Mouse (Mus musculus) testis, adult 2 months (tissue): ENCODE measurements around the gene Lyrm1. TPM values are rescaled to one million over a fixed set of nuclear protein-coding genes. Genes with fewer than 3 reads are reported as not detected.

Source experiments
- H3K27ac ChIP-seq: fragments of 200-500 bp; 2 replicates; pipeline ENCODE4 v1.5.1; 2012; ENCODE audit warnings: low read depth, low read length; ENCODE audit not compliant: control insufficient read depth, insufficient read depth
- H3K27me3 ChIP-seq: fragments of 200-500 bp; 2 replicates; pipeline ENCODE4 v1.6.1; 2012; ENCODE audit warnings: mild to moderate bottlenecking, low read length, moderate library complexity; ENCODE audit not compliant: control insufficient read depth, insufficient read depth
- H3K36me3 ChIP-seq: fragments of 200-500 bp; 2 replicates; pipeline ENCODE4 v1.6.1; 2012; ENCODE audit warnings: mild to moderate bottlenecking, low read length; ENCODE audit not compliant: control insufficient read depth, insufficient read depth
- H3K4me1 ChIP-seq: fragments of 200-500 bp; 2 replicates; pipeline ENCODE4 v1.6.1; 2012; ENCODE audit warnings: low read length; ENCODE audit not compliant: control insufficient read depth, insufficient read depth
- H3K4me3 ChIP-seq: fragments of 200-500 bp; 2 replicates; pipeline ENCODE4 v1.5.1; 2012; ENCODE audit warnings: low read depth, mild to moderate bottlenecking, low read length, moderate library complexity, mixed read lengths; ENCODE audit not compliant: control insufficient read depth
- CTCF ChIP-seq: fragments of 200-500 bp; IDR thresholded peaks from 2 replicates; pipeline ENCODE4 v1.5.1; 2012; ENCODE audit warnings: low read depth, mild to moderate bottlenecking, inconsistent platforms, low read length, moderate library complexity; ENCODE audit not compliant: control insufficient read depth, insufficient read depth, insufficient replicate concordance
- POLR2A ChIP-seq: fragments of 200-500 bp; IDR thresholded peaks from 2 replicates; pipeline ENCODE4 v1.6.1; 2012; ENCODE audit warnings: low read depth, mild to moderate bottlenecking, inconsistent platforms, low read length, moderate library complexity; ENCODE audit not compliant: control insufficient read depth
- polyA plus RNA-seq: library from polyadenylated mRNA; depleted of rRNA; stranded (reverse); fragments of >200 nt; gene quantifications from 2 replicates; pipeline ENCODE4 v1.2.3, GENCODE M21; 2012

Gene Lyrm1
- polyA plus RNA-seq, 1 experiment = 31.4 TPM

DNA sequence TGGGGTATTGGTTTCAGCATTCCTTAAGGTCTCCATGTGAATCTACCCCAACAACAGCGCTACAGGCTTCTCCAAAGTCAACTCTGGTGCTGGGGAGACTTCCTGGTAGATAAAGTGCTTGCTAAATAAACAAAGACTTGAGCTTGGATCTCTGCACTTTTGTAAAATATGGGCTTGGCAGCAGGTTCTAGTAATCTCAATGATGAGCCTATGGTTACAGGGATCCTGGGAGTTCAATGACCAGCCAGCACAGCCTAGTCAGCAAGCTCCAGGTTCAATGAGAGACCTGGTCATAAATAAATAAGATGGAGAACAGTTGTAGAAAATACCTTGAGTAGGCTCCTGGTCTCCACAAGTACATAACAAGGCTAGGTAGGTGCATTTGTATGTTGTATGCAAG is 58.4 kb downstream of the Lyrm1 start:
- Histone ChIP-seq H3K27ac (no peak overlapping the region), H3K27me3 (no peaks in the 10 kb centered on the region), H3K4me1 (no peaks in the 10 kb centered on the region), H3K36me3 (no peaks in the 10 kb centered on the region), H3K4me3 (no peak overlapping the region)
- TF ChIP-seq CTCF (no peak), POLR2A (no peak)

DNA sequence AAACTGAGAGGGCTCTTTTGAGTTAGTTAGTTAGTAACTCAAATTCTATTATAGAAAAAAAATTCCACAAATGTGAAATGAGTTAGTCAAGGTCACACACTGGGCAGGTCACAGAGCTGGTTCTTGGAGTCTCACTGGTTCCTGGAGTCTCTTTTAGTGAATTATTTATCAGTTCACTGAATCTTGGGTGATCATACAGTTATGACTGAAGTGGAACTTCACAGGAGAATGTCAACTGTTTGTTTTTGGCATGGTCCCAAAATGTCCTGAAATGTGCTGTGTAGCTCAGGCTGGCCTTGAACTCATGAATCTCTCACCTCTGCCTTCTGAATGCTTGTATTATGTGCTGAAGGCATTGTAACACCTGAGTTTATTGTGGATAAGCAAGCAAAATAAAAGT is 61.8 kb downstream of the Lyrm1 start:
- no peaks in the 10 kb centered on the region for H3K4me1 ChIP-seq
- H3K36me3 ChIP-seq = no peaks in the 10 kb centered on the region
- H3K27ac ChIP-seq = no peak overlapping the region
- no peak overlapping the region for H3K4me3 ChIP-seq
- no peaks in the 10 kb centered on the region for H3K27me3 ChIP-seq
- TF ChIP-seq POLR2A (no peak), CTCF (no peak)

DNA sequence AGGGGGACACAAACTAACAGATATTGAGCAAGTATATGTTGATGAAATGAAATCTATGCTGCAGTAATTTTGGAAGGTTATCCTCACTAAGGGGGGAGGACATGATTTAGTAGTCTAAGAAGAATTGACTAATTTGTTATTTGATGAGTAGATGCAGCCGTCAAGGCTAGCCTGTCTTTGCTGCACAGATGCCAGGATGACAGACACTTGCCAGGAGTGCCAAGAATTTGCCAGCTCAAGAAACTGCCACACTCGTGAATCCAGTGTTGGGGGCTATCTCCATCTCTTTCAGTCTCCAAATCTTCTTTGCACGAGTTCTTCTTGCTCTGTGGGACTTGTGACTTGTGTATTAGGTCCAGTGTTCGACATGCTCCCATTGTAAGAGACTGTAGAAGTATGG is 63.4 kb downstream of the Lyrm1 start:
- Histone ChIP-seq H3K36me3 (no peaks in the 10 kb centered on the region), H3K27ac (no peak overlapping the region), H3K4me1 (no peaks in the 10 kb centered on the region), H3K4me3 (no peak overlapping the region), H3K27me3 (no peaks in the 10 kb centered on the region)
- TF ChIP-seq CTCF (no peak), POLR2A (no peak)

DNA sequence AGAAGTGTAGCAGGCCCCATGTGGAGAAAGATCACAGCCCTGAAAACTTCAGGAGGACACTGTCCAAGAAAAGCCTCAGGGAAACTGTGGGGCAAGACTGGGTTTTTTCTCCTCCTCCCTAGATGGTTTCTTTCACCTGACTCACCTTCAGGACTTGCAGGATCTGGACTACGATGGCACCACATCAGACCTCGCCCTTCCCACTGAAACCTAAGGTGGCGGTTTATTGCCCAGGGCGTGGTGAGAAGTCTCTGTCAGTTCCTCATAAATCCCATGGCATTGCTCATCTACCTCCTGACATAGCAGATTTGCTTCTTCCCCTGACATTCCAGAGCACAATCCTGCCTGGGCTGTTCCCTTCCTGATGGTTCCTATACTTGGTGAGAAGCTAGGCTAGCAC is 63.8 kb downstream of the Lyrm1 start:
- no peak overlapping the region for H3K4me3 ChIP-seq
- H3K27ac ChIP-seq = no peak overlapping the region
- no peaks in the 10 kb centered on the region for H3K4me1 ChIP-seq
- TF ChIP-seq CTCF (no peak), POLR2A (no peak)
- no peaks in the 10 kb centered on the region for H3K36me3 ChIP-seq
- H3K27me3 ChIP-seq = no peaks in the 10 kb centered on the region

DNA sequence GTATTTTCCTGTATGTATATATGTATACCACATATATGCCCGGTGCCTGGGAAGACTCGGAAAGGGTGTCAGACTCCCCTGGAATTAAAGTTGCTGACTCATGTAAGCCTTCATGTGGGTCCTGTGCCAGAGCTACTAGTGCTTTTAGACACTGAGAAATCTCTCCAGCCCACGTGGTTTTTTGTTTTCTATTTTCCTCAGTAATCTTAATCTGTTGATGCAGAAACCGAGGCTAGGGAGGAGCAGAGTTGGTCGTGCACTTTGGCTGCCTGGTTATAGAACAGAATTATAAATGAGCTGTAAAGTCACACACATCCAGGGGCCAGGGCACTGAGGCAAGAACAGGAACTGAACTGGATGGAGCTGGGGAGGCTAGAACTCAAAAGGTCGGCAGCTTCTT is 64.3 kb downstream of the Lyrm1 start:
- H3K4me1 ChIP-seq = no peaks in the 10 kb centered on the region
- TF ChIP-seq POLR2A (no peak), CTCF (no peak)

DNA sequence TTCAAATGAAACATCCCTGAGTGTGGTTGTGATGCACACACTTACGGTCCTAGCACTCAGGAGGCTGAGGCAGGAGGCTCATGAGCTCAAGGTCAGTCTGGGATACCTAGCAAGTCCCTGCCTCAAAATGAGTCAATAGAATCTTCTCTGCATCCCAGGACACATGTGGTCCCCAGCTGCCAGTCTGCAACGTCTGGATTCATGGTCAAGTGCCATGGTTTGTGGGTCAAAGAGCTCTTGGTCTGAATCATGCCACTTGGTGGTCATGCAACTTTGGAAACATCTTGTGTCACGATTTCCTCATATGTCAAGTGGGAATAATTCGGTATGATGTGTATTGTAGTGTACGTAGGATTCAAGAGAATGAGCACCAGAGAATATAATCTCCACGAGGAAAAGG is 64.9 kb downstream of the Lyrm1 start:
- TF ChIP-seq CTCF (no peak), POLR2A (no peak)
- Histone ChIP-seq H3K27ac (no peak overlapping the region), H3K36me3 (no peaks in the 10 kb centered on the region), H3K27me3 (no peaks in the 10 kb centered on the region), H3K4me1 (no peaks in the 10 kb centered on the region), H3K4me3 (no peak overlapping the region)

More for the DNA sequence above, 64.3 kb downstream of the Lyrm1 start:
- H3K4me3 ChIP-seq = no peak overlapping the region
- no peaks in the 10 kb centered on the region for H3K36me3 ChIP-seq
- no peaks in the 10 kb centered on the region for H3K27me3 ChIP-seq
- no peak overlapping the region for H3K27ac ChIP-seq

DNA sequence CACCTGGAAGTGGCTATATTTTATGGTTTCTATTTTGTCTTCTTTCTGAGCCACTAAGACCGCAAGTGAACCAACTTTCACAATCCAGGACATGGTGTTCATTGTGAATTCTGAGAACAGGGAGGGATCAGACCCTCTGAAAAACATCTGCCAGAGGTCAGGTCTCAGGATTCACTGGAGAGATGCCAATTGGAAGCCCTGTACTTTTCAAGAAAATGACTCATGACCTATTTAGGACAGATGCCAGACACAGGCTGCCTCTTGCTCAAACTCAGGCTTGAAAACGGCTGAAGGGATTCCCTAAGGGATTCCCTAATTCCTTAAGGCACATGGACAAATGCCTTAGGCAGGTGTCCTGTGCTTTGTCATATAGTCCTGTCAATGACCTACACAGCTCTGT is 65.4 kb downstream of the Lyrm1 start:
- H3K36me3 ChIP-seq = no peaks in the 10 kb centered on the region
- no peak overlapping the region for H3K4me3 ChIP-seq
- no peak for TF ChIP-seq POLR2A
- TF ChIP-seq CTCF = no peak

DNA sequence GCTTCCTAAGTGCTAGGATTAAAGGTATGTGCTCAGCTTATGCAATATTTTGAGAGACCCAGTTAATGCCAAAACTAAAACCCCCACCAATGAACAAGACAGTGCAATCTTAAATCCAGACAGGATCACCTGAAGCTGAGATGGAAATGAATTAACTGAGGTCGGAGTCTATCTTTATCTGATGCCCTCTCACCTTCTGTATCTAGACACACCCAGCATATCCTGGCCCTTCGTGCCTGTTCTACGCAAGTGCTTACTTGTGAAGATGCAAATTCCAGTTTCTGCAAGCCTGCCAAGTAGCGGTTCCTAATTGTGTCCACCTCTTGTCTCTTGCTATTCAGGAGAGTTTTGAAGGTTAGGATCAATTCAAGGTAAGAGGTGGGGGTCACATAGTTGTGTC is 69.5 kb downstream of the Lyrm1 start:
- no peak overlapping the region for H3K4me3 ChIP-seq
- no peaks in the 10 kb centered on the region for H3K4me1 ChIP-seq
- TF ChIP-seq POLR2A (no peak), CTCF (no peak)
- no peaks in the 10 kb centered on the region for H3K36me3 ChIP-seq
- H3K27me3 ChIP-seq = no peaks in the 10 kb centered on the region
- H3K27ac ChIP-seq = no peak overlapping the region

More for the DNA sequence above, 65.4 kb downstream of the Lyrm1 start:
- Histone ChIP-seq H3K4me1 (no peaks in the 10 kb centered on the region), H3K27me3 (no peaks in the 10 kb centered on the region), H3K27ac (no peak overlapping the region)
